Mouse (Mus musculus): ENCODE measurements at regions not wholly inside any gene's neighbourhood (a gene's known extent, or its start where the extent isn't known, plus 50 kb on each side); places are given as distances from the start of the nearest gene placed in this dataset.

DNA sequence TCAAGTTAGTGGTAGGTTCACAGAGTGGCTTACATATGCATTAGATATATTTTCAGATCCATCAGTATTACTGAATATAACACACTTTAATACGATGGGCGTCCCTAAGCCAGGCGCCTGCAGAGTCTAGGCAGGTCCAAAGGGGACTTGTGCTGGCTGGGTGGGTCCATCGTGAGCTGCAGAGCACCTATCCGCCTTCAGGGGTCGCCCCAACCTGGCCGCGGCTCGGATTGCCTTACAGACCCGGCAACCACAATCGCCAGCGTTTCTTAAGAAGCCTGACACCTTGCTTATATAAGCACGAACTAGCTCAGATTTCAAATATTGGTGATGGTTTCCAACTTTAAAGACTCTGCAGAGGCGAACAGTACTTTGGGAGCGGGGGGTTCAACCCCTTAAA lies 227.3 kb downstream of the Gm11011 start:
- peak in 1 of 2 experiments; percentile 22 for DNase-seq
- intact Hi-C loops (cut with DNase I), result no loop called here

DNA sequence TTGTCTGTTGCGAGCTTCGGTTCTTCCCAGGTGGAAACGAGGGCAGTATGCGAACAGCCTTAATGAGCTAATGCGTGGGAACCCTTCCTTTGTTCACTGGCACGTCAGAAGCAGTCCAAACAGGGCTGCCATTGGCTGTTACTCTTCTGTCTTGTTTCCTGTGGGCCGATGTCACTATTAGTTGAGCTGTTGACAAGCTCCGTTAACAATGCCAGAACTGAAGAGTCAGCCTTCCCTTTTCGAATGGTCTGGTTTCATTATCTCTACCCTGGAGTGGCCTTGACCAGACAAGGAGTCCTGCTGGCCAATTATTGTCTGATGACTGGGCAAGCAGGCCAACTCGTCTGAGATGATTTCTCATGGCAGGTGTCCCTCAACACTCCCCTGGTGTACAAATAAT lies 230.1 kb downstream of the Gm11011 start:
- intact Hi-C loops (cut with DNase I), result no loop called here
- DNase-seq, result no peak

DNA sequence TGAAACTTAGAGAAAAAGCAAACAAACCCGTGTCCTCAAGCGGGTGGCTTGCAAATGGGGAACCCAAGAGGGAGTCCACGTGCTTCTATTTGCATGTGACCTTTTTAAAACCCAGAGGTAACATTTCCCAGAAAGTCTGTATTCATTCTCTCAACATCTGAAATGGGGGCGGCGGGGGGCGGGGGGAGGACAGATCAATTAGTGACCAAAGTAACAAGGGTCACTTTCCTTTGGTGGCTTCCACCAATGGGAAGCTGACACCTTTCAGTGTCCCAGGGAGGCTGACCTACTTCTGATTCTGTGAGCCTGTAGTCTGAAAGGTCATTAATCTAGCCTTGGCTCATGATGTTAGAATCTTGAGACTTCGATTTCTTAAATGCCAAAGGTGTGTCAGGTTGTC lies 236.0 kb downstream of the Gm11011 start:
- DNase-seq, result no peak
- intact Hi-C loops (cut with DNase I), result no loop called here

DNA sequence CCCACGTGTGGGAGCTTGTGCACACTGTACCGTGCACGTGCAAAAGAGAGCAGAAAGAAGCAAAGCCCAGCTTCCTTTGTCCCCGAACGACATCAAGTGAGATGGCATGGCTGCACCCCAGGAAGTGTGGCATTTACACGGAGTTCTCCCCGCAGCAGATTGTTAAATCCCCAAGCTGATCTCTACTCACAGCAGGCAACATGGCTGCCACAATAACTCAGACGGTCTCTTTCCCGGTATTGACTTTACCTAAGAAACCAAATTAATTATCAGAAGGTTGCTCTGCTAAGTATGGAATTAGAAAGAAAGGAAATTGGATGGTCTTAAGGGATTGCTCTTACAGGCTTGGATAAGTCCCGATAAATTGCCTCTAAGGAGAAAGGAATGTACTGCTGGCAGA lies 241.4 kb downstream of the Gm11011 start:
- no peak for DNase-seq
- intact Hi-C loops (cut with DNase I), result no loop called here

DNA sequence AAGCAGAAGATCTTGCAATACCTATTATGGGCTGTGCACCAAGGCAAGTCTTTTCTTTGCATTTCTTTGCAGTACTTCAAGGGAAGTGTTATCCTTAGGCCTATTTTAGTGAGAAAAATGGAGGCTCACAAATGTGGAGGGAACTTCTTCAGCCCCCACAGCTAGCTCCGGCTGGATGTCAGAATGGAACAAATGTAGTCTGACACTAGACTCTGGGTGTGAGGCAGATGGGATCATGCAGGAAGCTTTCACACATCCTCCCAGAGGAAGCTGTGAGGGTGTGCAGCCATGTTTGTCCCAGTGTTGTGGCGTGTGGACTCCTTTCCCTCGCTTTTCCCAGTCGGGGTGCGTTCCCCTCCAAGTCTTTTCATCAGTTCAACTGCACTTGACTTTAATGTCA lies 268.0 kb downstream of the Gm11011 start:
- intact Hi-C loops (cut with DNase I), result no loop called here
- no peak for DNase-seq

DNA sequence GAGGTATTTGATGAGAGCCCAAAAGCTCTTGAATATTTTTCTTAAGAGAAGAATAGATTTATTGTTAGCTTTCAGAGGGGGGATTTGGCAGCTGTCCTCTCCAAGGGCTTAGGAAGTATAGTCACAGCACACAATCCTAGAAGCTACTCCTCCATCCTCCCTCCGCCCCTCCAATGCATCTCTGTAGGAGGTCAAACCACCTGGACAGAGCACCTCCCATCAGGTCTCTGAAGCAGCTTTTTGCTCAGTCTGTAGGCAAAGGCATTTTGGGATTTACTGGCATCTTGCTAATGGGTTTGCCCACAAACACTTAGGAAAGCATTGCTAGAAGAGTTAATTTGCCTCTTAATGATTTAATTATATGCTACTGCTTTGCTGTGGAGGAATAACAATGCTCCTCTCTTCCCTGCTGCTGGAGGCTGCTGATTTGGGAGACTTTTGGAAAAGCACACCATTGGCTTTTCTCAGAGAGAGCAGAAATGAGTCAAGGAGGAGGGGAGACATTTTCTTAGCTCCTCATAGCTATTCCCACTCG lies 273.1 kb downstream of the Gm11011 start:
- no peak for DNase-seq
- intact Hi-C loops (cut with DNase I), result no loop called here

DNA sequence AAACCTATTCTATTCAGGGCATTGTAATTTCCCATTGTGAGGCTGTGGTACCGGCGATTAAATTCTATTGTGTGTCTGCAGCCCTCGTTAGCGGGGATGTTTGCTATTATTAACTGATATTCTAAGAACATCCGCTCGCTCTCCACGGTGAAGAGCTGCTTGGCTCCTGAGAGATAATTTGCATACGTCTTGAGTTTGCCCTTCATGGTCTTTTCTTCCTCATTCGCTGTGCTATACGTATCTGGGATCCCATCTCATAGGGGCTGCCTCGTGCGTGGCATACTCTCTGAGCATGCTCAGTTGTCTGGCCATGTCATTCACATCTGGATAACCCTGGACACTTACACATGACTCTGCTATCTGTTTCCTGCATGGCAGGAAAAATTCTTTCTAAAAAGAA lies 275.7 kb downstream of the Gm11011 start:
- DNase-seq, result no peak
- intact Hi-C loops (cut with DNase I), result no loop called here

DNA sequence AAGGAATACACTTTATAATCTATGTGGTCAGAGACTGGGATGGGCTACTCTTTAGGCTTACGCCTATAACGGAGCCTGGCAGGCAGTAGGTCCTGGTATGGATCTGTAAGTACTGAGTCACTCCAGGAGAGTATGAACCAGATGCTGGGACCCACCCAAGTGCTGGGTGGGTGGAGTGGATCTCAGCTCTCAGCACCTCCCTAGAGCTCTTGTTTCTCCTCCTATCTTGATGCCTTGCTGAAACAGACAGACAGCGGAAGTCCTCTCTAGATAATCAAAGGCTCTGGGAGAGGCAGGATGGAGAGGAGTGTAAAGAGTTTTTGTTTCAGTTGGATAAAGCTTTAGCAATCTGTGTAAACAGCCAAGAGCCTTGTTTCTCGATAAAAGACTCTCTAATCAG lies 276.2 kb downstream of the Gm11011 start:
- intact Hi-C loops (cut with DNase I), result no loop called here
- no peak for DNase-seq

DNA sequence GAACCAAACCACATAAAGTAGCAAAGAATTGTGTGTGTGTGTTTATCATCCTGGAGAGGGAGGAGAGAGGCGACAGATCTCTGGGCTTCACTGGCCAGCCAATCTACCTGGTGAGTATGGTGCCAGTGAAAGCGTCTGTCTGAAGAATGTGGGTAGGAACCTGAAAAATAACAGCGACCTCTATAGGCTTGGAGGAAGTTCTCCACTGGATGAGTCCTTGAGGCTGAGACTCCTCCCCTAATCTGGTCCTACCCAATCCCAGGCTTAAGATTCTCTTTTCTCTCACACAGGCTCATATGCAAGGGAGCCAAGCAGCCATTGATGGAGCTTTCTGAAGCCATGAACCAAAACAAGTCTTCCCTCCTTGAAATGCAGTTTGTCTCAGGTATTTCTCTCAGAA lies 283.2 kb downstream of the Gm11011 start:
- intact Hi-C loops (cut with DNase I), result no loop called here
- DNase-seq, result no peak

DNA sequence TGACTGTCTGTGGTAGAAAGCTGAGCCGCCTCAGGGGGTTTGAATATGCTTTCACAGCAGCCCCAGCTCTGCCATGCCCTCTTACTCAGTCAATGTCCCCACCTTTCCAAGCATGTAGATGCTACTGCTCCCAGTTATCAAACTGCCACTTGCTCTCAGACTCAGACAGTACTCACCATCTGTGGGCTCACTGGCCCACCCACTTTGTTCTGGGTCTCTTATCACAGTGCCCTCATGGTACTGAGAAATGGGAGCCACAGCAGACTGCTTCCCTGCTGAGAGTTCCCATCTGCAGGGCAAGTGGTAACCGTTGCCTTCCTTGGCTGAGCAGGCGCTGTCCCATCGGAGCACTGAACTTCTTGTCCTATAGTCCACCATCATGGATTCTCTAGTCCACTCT lies 286.6 kb downstream of the Gm11011 start:
- no peak for DNase-seq

DNA sequence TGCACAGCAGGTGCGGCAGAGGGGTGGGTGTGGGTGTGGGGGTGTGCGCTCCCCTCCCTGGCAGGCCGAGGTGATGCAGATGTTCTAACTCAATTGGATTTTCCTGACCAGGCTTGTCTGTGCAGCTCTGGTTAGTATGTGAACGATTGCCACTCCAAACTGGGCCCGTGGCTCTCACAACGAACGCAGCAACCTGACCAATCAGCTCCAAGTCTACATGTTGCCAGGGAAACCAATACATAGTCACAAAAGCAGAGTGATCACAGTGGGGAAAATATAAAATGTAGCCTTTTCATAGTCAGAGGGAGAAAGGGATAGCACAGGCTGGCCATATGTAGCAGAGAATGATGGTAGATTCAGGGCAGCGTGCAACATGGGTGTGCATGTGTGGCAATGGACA lies 287.1 kb downstream of the Gm11011 start:
- intact Hi-C loops (cut with DNase I), result no loop called here
- DNase-seq, result no peak

More for the DNA sequence above, 286.6 kb downstream of the Gm11011 start:
- intact Hi-C loops (cut with DNase I), result no loop called here

DNA sequence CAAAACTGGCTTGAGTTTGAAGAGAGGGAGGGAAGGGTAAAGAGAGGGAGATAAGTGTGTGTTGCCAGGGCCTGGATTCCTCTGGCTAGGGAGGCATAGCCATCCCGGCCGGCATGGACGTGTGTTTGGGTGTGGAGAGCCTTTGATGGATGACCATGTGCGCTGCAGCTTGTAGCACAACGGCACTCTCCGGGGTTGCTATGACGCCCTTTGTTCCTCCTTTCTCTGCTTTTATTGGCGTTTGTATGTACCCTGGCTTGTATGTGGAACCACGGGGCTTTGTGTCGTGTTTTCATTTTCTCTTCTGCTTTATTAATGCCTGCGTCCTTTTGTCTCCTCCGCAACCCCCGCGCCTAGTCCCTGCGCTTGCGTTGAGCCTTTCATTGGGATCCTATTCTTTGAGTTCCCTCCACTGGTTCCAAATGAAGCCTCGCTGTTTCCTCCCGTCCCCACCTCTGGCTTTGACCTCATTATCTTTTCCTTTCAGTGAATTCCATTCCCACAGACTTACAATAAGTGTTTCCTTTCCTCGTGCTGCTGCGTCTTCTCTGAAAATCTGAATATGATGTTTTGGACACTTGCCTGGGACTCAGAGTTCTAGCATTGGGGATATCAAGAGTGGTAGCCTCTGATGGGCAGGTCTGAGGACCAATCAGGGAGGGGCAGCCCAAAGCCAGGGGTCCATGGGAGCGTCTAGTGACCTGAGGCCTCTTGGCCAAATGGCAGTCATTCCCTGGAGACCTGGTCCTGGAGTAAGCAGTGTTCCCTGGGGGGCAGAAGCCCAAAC lies 289.5 kb downstream of the Gm11011 start:
- no peak for DNase-seq

DNA sequence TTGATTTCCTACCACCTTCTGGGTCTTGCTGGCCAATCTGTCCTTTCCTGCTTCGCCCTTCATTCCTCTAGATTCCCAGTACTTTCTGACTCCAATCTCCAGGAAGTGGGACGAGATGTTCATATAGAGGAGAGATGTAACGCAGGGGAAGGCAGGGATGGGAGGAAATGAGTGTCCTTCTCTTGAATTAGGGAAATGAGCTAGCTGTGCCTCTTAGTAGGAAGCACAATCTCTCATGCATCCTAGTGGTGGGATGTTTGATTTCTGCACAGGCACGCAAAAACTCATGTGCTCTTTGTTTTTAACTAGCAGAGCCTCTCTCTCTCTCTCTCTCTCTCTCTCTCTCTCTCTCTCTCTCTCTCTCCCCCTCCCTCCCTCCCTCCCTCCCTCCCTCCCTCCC lies 290.3 kb downstream of the Gm11011 start:
- intact Hi-C loops (cut with DNase I), result no loop called here
- DNase-seq, result no peak

More for the DNA sequence above, 289.5 kb downstream of the Gm11011 start:
- intact Hi-C loops (cut with DNase I), result no loop called here

DNA sequence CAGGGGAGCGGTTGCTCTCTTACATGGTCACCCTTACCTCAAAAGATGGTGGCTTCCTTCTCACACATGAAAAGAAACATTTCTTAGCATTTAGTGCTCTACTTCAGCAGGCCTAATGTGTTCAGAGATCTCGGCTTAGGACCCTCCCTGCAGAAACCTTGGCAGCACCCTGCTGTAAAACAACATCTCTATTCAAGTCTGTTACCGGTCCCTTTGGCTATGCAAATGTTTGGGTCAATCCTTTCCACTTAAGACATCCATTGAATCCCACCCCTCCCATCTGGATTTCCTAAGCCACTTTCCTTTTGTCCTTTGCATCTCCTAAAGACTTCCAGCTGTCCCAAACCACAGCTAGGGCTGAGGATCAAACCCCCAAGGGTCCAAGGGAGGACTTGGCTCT lies 294.2 kb downstream of the Gm11011 start:
- no peak for DNase-seq
- intact Hi-C loops (cut with DNase I), result no loop called here

DNA sequence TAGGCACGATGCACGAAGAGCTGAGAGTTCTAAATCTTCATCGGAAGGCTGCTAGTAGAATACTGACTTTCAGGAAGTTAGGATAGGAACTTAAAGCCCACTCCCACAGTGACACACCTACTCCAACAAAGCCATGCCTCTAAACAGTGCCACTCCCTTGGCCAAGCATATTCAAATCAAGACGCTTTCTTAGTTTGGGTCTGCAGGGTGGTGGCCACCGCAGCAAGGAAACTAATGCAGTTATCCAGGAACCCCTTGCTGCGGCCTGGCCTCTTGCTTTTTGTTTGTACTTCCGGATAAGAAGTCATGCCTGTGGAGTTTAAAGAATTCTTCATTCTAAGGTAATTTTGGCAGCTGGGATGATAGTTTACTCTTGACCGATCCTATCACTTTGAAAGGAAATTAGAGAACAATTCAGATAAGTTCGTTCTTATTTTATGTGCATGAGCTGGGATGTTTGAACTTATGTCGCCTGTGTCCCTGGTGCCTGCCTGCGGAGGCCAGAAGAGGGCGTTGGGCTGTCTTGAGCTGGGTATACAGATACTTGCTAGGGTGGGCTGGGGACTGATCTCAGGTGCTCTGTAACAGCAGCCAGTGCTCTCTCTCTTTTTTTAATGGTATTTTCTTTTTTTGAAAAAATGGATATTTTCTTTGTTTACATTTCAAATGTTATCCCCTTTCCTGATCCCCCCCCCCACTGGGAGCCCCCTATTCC lies 298.5 kb downstream of the Gm11011 start:
- intact Hi-C loops (cut with DNase I), result no loop called here

DNA sequence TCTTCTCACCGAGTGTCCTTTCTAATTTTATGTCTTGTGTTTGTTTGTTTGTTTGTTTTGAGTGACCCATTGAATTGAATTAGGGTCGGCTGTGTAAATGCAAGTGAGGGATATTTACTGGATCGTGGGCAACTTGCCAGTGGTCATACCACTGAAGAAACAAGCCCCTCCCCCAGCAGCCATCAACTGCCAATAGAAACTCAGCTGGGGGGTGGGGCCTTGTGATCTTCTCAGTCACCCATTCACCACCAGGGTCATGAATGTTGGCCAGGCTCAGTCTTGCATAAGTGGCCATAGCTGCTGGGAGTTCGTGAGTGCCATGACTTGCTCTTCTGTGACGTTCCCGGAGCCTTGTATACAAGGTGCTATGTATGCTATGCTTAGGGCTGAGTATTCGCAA lies 300.8 kb downstream of the Gm11011 start:
- DNase-seq, result no peak
- intact Hi-C loops (cut with DNase I), result no loop called here

More for the DNA sequence above, 298.5 kb downstream of the Gm11011 start:
- no peak for DNase-seq

DNA sequence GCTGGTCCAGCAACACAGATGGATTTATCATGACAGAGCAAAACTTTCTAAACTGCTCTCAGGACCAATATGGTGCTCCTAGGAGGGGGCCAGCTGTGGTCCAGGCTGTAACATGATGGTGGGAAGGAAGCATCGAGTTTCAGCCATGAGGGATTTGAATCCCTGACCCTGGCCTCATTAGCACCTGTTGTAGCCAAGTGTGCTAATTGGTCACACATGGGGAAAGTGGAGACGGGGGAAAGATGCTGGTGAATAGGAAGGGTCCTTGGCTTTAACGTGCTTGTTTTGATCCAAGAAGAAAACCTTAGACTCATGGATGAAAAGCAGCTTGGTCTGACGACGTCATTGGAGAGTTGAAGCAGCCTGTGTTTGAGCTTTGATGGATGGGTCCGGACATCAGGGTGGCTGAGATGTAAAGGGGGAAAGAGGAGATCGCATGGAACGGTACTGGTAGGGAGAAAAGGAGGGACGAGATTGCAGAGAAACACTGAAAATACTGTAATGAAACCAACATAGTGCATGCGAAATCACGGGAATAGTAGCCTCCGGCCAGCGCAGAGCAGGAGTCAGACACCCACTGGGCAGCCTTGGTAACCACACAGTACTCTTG lies 304.9 kb downstream of the Gm11011 start:
- intact Hi-C loops (cut with DNase I), result no loop called here
- no peak for DNase-seq

DNA sequence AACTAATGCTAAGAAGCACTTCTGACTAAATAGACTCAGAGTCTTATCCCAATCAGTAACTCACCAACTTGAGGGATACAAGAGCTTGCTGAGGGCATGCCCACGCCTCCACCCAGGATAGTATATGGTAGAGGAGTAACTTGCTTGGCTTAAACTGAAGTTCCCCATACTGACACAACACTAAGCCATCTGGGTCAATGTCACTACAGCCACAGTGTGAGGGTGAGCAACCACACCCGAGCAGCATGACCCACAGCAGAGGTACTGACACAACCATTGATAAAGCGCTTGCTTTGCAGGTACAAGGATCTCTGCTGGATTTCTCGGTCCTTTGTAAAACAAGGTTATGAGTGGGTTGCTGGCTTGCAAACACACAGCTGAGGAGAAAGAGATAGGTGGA lies 312.2 kb downstream of the Gm11011 start:
- intact Hi-C loops (cut with DNase I), result no loop called here
- no peak for DNase-seq

DNA sequence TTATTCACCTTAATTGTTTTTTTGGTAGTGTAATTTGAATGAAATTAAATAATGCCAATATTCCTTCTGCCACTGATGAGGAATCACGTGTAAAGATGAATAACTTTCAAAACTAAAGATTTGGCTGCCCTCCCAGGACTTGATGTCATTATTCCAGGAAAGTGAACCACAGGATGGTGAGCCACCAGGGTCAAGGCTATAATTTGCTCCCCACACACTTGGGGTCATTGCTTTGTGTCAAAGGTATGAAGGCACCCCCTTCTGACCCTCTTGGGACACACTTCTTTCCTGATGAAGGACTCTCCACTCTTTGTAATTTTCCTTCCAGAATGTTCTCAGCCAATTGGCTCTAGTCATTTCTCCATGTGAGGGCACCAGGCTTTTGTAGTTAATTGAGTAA lies 313.4 kb downstream of the Gm11011 start:
- DNase-seq, result no peak
- intact Hi-C loops (cut with DNase I), result no loop called here

DNA sequence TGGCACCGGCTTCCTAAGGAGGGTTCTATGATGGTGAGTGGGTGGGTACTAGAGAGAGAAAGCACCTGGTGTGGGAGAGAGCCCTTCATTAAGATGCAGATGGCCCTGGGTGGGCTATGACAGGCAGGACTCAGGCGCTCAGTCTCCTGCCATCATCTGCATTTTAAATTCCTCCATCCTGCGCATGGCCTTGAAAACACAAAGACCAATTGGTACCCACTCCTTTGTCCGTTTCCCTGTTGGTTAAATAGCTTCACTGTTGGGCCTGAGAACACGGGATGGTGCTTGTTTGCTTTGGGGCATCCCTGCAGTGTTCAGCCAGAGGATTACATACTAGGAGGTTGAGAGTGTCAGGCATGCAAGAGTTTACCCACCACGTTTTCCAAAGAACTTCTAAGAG lies 314.9 kb downstream of the Gm11011 start:
- intact Hi-C loops (cut with DNase I), result no loop called here

DNA sequence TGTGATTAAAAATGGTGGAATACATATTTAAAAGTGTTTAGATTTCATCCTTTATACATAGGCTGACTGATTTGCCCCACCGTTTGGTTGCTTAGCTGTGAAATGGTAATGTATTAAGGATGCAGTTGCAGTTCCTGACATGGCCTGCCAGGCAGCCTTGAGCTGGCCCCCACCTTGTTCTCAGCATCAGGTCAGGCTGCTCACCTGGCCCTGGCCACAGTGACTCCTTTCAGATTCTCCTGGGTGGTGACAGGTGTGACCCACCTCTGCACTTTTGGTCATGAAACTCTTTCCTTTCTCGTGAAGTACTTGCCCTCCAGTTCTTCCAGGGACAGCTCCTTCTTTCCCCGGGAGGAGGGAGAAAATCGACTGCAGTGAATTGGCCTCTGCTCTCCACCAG lies 315.5 kb downstream of the Gm11011 start:
- intact Hi-C loops (cut with DNase I), result no loop called here
- no peak for DNase-seq

More for the DNA sequence above, 314.9 kb downstream of the Gm11011 start:
- DNase-seq, result no peak

DNA sequence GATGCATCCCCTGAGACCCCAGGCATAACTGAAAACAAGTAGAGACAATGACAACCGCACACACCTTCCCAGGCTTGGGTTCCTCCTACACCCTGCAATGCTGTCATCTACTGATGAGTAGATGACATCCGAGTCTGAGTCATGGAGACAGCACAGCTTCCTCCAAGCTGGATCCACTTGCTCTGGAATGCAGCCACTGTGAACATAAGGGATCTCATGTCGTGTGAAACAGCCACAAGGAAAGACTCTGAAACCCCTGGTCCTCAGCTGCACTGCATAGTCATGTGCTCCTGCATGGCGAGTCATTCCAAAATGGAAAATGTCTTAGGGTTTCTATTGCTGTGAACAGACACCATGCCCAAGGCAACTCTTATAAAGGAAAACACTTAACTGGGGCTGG lies 305.2 kb upstream of the Zfp64 start:
- intact Hi-C loops (cut with DNase I), result no loop called here
- DNase-seq, result no peak

Data from gastrocnemius, postnatal 36 days (tissue).